Mouse (Mus musculus) adrenal gland (tissue): ENCODE results near the gene Nr6a1.

Source experiments
- intact Hi-C: fragments of 180-260 bp; cut with DNase I; formaldehyde crosslinking; loops from one replicate; pipeline ENCODE4 v1.15.1; 2025

Gene Nr6a1

DNA sequence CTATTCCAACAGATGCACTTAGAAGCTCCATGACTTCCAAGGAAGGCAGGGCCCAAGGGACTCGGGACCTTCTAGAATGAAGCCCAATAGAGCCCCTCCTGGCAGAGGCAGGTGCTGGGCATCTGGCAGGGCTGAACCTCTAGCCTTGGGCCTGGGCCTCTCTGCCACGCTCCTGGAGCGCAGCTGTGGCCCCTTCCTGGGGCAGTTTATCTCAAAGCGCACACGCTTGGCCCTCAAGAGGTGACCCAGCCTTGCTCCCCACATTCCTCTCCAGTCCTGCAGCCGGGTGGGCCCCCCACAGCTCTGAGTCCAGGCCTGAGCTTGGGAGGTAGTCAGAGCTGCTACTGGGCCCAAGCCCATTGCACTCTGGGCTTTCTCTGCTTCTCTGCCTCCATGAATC, 208.1 kb downstream of the Nr6a1 start:
- intact Hi-C loops: no loop called here

DNA sequence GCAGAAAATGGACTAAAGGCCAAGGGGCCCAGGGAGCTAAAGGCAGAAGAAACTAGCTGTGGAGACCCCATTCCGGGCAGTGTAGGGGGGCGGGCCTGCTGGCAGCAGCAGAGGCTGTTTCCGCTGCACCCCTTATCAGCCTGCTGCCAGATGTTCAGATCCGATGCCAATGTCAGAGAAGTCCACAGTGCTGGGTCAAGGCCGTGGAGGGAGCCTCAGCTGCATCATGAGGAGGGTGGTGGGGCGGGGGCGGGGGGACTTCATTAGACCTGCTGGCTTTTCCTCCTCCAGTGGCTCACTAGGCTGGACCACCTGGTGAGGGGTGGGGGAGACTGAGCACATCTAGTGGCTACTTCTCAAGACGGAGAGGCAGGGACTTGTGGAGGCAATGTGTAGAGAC, 208.8 kb downstream of the Nr6a1 start:
- intact Hi-C loops: no loop called here

DNA sequence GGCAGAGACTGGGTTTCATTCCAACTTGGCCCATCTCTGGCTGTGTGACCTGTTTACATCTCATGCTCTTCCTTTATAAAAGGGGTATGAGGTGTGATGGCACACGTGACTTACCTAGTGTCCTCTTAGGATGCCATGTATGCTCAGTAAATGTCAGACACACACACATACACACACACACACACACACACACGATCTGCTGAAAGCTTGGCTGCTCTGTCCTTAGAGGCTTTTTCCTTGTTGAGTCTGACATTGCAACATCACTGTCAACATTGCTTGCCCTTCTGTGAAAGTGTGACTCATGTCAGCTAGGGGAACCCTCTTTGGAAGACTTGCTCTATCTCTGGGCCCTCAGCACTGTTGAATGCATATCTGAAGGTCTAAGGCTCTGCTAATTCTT, 210.1 kb downstream of the Nr6a1 start:
- intact Hi-C loops: no loop called here

DNA sequence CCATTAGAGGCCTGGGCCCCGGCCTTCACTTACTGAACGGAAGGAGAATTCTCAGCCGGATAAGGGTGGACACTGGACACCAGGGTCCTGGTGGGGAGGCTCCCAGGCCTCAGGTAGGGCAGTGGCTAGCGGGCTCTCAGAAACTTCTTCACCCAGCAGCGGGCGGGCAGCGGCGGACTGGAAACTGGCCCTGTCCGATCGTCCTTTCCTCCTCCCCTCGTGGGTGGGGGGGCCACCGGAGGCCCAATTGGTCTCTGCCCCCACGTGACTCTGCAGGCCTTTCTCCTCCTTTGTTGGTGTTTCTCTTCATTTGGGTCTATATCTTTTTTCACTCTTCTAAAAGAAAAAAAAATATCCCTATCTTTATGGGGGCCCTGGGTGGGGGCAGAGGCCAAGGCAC, 213.2 kb downstream of the Nr6a1 start, which contains the start of gene Nr5a1:
Nr5a1 (minus strand) TSS at position 219 of the 400 bp plus-strand sequence.
- intact Hi-C loops: no loop called here

DNA sequence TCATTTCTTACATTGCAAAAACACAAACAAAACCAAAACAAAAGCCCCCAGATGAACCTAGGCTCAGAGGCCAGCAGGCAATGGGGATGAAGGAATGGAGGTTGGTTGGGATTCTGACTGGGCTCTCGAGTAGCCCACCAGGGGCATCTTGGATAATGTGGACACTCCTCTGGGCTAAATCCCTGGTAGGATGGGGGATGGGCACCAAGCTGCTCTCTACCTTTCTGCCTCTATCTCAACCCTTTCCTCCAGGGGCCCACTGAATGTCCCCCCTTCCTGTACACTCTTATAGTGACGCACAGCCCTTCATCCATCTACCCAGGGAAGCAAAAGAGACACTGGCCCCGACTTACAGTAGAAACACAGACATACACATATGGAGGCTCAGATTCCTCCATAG, 213.9 kb downstream of the Nr6a1 start:
- intact Hi-C loops: no loop called here

DNA sequence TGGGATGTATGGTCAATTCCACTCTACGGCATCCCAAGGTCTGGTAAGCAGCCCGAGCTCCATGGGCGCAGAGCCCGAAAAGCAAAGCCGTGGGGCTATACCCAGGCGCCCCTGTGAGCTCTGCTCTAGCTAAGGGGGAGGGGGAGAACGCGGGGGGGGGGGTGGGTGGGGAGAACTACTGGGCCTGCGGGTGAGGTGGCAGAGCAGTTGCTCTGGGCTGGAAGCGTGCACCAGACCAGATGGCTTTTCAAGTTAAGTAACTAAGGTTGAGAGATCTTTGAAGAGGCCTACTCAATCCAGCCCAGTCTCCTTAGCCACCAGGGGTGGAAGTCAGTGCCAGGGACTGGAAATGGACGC, 214.7 kb downstream of the Nr6a1 start:
- intact Hi-C loops: no loop called here

DNA sequence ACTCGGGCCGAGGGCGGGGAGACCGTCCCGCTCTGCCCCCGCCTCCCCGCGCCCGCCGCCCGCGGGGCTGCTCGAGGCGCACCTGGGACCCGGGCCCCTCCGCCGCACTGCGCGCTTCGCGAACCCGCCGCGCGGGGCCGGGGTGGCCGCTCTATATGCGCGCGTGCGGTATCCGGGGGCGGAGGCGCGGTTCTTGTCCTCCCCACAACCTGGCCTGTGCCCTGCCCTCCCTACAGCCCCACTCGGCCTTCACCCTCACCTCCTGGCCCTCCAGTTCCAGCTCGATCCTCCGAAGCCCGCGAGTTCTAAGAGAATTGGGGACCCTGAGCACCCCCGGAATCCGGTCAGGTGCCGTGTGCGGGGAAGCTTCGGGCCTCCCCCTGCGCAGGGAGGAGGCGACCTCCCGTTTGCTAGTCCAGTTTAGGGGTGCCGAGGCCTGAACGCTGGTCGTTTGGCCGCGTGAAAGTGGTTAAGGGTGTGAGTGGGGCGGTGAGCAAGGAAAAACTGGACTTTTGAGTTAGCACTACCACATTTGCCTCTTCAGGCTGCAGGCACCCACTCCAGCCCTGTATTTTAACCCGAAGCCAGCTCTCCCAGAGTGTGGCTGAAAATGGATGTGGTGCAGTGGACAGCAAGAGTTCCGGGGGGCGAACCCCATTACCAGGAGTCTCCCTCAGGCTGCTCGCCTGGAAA, 215.3 kb downstream of the Nr6a1 start:
- intact Hi-C loops: no loop called here

DNA sequence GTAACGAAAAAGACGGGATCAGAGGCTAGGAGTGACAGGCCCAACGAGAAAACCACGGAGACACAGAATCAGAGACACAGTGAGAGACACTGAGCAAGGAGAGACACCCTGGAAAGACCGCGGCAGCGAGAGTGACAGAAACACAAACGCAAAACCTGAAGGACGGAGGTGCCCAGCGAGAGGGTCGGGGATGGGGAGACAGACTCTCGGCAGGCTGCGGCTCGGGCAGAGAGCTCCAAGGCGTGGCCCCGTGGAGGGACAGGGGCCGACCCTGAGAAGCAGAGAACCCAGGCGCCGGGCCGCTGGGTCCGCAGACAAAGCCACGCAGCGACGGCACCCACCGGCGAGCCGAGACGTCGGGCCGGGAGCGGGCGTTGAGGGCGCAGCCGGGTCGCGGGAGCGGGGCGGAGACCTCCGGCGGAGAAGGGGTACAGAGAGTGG, 216.0 kb downstream of the Nr6a1 start:
- intact Hi-C loops: no loop called here

DNA sequence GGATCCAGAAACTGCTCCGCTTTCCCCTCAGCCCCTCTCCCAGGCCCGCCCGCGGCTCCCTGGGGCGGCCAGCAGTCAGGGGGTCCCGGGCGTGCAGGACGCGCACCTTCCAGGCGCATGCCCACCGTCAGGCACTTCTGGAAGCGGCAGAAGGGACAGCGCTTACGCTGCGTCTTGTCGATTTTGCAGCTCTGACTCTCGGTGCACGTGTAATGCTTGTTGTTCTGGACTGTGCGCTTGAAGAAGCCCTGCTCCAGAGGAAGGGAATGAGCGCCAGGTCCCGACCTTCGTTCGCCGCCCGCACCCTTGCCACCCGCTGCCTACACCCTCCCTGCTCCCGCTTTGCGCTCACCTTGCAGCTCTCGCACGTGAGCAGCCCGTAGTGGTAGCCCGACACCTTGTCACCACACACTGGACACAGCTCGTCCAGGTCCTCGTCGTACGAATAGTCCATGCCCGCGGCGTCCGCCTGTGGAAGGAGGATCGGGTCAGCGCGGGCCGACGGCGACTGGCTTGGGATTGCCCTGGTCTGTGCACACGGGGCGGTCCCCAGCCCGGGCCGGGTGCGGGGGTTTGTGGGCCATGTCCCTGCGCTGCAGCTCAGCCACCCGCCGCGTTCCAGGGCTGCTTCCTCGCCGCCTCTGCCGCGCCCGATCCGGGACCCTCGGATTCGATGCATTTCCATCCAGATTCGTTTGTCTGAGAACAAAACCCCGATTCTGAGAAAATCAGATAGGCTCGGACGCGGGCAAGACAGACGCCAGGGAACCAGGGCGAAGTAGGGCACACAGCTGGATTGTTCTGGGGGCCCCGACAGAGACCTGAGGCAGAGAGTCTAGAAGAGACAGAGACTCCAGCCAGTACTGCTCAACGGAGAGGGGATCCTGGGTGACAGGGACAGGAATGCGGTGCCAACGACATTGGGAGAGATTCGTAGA, 216.9 kb downstream of the Nr6a1 start:
- intact Hi-C loops: no loop called here

DNA sequence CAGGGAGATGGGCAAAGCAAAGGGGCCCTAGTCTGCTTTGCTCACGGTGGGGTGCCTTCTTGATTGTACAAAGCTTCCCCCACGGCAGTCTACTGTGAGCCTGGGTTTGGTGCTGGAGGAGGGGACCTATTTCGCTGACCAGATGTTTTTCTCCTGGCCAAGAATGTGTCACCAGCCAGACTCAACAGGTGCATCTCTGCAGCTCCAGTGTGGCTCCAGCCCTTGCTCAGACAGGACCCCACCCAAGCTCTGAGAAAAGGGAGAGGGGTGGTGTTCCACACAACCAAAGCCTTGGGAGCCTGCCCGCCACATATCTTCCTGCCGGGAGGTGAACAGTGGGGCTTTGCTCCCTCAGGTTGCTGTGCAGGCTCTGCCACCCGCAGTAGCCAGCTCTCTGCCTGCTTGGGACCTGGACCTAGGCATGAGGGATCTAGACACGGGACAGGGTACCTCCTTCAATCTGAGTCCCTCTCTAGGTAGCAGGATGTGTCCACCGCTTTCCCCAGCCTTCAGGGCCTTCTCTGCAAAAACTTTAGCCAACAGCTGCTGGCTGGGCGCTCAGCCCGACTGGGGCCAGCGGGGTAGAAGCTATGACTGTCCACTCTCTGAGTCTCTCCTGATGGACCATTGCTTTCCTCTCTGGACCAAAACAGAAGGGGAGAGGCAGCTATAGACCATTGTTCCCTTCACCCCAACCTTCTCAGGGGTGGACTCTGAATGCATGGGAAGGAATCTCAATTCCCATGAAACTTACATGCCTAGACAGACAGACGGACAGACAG, 218.4 kb downstream of the Nr6a1 start:
- intact Hi-C loops: no loop called here

DNA sequence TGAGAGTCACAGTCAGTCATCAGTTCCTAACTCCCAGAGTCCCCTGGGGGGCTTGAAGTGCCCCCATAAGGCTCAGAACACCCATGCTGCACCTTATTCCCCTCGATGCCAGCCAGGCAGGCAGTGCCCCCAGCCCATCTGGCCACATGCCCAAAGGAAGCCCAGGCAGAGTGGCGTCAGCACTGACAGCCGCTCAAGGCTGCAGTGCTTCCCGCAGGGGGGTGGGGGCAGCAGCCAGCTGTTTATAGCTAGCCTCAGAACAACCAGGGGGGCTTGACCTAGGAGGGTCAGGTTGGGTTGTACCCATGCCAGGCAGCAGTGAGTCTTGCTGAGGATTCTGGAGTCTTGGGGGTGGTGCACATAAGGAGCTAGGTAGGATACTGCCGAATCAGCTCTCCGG, 220.8 kb downstream of the Nr6a1 start:
- intact Hi-C loops: no loop called here

DNA sequence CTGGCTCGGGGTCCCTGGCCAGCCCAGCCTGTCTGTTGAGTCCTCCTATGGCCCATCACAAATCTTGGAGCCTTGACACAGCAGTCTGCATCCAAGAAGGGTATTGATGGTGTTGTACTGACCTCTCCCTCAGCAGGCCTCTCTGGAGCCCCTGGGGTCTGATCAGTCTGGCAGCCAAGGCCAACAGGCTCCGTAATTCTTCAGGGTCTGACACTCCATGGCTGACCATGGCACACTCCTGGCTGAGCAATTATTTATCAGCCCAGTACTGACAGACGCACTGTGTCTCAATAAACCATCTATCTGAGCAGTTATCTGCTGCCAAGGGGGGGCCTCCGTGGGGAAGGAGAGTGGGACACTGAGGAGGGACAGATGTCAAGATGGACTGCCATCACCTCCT, 222.5 kb downstream of the Nr6a1 start:
- intact Hi-C loops: no loop called here

DNA sequence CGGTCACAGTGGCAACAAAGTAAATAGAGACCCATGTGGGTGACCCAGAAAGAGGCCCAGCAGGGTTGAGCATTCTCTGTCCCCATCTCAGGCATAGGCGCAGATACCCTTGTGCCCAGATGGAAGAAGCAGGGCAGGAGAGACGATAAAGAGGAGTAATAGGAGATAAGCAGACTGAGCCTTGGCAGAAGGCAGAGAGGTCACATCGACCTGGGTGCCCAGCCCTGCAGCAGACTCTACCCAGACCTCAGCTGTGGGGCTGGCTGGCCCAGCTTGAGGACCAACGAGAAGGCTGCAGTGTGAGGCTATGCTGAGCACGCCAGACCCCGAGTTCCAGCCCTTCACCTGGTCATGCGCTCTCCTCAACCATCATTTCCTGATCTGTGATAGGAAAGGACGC, 223.2 kb downstream of the Nr6a1 start:
- intact Hi-C loops: no loop called here

DNA sequence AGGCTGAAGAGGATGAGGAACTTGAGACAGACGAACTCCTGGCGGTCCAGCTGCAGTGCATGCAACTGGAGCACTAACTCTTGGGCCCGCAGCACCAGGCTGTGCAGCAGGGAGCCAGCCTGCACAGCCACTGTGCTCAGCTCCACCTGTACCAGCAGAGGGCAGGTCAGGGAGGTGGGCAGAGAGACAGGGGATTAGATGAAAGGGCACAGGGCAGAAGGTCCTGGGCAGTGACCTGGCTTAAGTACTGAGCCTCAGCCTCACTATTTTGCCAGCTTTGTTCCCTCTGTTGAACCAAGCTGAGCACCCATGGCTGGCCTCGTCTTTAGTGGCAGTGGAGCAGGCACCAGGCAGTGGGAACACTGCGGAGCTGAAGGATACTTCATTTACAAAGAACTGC, 227.3 kb downstream of the Nr6a1 start:
- intact Hi-C loops: no loop called here

DNA sequence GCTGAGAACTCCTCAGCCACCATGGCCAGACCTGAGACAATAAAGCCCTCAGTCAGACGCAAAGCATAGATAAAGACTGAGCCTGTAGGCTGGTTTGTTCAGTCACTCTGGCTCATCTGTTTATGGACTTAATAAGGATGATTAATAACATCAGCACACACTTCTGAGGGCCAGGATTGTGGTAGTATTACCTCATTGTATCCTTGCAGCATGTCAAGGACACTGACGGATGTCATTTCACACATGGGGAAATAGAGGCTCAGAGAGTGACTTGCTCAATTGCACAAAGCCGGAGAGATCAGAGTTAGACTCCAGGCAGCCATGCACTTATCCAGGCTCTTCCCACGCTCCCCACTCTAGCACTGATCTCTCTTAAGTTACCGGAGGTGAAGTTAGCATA, 228.9 kb downstream of the Nr6a1 start:
- intact Hi-C loops: no loop called here

DNA sequence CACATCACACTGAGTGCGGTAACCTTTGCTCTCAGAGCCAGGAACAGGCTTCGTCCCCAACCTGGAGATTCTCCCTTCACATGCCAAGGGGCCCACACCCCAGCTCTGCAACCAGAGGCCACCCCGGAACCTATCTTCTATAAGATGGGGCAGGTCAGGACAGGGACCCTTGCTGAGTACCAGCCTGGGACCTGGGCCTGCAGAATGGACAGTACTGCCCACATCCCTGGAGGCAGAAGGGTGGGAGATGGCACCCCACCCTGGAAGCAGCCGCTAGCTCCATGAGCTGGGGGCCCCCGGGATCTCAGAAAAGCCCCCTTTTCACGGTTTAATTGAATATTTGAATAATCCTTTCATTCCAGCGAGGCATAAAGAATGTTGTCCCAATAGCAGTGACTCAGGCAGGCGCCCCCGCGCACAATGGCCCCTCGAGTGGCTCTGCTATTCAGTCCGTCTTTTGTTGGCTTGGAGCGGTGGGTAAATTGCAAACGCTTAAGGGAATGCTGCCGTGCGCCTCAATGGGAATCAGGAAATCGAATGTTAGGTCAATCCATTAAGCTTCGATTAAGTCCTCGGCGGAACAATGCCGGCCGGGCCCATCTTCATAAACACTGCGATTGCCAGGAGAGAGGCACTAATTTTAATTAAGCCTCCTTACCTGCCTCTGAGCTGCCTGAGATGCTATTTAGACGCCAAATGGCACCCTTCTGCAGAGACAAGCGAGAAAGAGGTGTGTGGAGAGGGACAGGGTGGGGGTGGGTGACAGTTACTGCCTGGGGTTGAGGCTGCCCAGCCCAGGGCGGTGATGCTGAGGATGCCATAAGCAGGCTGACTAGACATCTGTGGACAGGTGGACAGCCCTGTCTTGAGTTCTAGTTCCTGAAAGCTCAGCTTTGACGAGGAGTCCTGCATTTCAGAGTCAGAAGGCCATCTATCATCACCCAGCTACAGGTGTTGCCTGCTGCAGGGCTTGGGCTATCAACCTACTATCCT, 230.1 kb downstream of the Nr6a1 start:
- intact Hi-C loops: no loop called here

DNA sequence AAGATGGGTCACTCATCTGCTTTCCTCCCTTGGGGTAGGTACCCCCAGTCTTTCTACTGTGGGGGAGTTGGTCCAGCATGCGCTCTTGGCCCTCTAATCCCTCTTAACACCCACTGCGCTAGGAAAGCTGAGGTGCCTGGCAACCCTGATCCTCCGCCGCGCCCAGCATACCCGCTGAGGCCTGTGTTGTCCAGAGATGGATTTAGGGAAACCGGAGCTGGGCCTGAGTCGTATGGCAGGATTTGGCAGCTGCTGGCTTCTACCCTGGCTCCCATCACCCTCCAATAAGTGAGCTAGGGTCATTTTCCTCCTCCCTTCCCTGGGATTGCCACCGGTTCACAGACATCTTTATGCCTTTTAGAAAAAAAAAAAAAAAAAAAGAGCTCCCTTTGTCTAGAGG, 231.7 kb downstream of the Nr6a1 start:
- intact Hi-C loops: no loop called here

DNA sequence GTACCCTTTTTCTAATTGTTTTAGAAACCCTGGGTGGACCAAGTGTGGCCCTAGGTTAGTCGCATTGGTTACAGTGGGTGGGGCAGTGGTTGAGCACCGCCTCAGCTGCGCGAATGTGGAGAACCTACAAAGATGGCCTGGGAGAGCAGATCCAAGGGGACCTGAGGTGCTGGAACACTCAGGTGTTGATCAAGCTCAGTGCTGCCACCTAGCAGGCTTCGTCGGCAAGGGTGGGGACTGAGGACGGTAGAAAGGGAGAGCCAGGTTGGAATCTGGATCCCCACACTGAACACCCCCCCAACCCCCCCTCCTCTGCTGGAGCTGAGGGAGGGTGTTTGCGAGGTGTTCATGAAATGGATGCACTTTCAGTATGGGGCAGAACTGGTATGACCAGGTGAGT, 235.9 kb downstream of the Nr6a1 start:
- intact Hi-C loops: loop anchor here (5.0 kb wide), 1 partner anchor 46 kb away; no protein-coding TSS in a partner anchor

DNA sequence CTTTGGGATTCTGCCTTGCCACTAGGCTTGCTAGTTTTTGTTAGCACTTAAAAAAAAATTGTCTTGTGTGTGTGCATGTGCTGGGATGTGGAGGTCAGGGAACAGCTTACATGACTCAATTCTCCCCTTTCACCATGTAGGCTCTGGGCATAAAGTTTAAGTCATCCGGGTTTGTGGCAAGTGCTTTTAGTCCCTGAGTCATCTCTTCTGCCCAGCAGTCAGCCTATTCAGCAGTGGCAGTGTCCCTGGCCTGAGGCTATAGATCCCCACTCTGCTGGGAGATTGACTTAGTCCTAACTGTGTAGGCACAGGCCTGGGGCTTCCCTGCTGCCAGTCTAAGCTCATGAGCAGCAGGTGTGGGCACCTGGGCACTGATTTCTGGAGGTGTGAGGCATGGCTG, 237.6 kb downstream of the Nr6a1 start:
- intact Hi-C loops: loop anchor here (5.0 kb wide), 1 partner anchor 47 kb away; no protein-coding TSS in a partner anchor

DNA sequence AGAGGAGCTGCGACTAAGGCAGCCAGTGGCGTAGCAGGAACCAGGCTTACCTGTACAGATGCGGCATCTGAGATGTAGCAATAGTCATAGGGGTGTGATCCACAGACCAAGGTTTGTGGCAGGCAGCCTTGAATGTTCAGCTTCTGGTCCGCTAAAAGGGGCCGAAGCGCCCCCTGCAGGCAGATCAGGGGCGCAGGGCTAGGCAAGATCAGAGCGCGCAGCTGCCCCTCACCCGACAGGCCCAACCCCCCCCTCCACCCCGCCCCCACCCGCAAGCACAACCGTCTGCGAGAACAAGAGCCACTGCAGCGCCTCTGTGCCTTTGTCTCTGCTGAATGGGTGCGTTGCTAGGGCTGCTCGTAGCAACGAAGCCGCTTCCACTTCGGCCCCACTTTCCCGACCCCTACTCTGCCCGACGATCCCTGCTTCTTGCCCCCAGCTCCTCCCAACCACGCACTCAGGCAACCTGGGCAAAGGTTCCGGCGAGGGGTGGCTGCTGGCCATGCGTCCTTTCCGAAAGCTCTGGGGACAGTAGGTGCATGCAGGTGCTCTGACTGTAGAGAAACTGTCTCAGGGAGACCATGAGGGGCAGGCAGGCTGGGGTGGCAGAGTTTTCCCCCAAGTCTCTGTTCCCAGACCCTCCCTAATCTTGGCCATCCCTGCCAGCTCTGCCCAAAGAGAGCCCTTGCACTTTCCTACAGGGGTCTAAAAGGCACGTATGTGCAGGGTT, 238.5 kb downstream of the Nr6a1 start:
- intact Hi-C loops: no loop called here
